Mouse (Mus musculus): Measurements from ENCODE around the gene Iscu.
"Not testable (repeated sequence)": the region's sequence is repeated elsewhere in the genome, so short reads cannot be mapped to it uniquely, and the experiment has no call there.

Iscu gene

GRCm38 (mm10) chr5:113786985-113787384 is 14.4 kb downstream of the Iscu start:
- peak; percentile 65 for DNase-seq (ENCODE audit: low read depth, low spot score)

- no peak for DNase-seq (ENCODE audit: low read depth, low spot score)
Observed at GRCm38 (mm10) chr5:113788645-113789044, 16.1 kb downstream of the Iscu start.

- no peak for DNase-seq (ENCODE audit: low read depth, low spot score)
Observed at GRCm38 (mm10) chr5:113789075-113789788, 16.7 kb downstream of the Iscu start.

GRCm38 (mm10) chr5:113790453-113791196 is 18.1 kb downstream of the Iscu start:
- DNase-seq (ENCODE audit: low read depth, low spot score) = no peak

GRCm38 (mm10) chr5:113791197-113792095 is 18.9 kb downstream of the Iscu start:
- DNase-seq (ENCODE audit: low read depth, low spot score) = no peak

GRCm38 (mm10) chr5:113796401-113797148 is 24.0 kb downstream of the Iscu start:
- DNase-seq (ENCODE audit: low read depth, low spot score) = no peak

GRCm38 (mm10) chr5:113797149-113797882 is 24.8 kb downstream of the Iscu start:
- no peak for DNase-seq (ENCODE audit: low read depth, low spot score)

GRCm38 (mm10) chr5:113798525-113798924 is 26.0 kb downstream of the Iscu start:
- DNase-seq (ENCODE audit: low read depth, low spot score) = no peak

GRCm38 (mm10) chr5:113799691-113800090 is 27.1 kb downstream of the Iscu start:
- DNase-seq (ENCODE audit: low read depth, low spot score) = no peak

- peak; percentile 31 for DNase-seq (ENCODE audit: low read depth, low spot score)
Observed at GRCm38 (mm10) chr5:113800280-113800679, 27.7 kb downstream of the Iscu start, which contains the start of gene Tmem119. Tmem119 (minus strand) TSS chr5:113800516.

- no peak for DNase-seq (ENCODE audit: low read depth, low spot score)
Observed at GRCm38 (mm10) chr5:113804395-113804966, 31.9 kb downstream of the Iscu start.

- no peak for DNase-seq (ENCODE audit: low read depth, low spot score)
Observed at GRCm38 (mm10) chr5:113805301-113805700, 32.8 kb downstream of the Iscu start.

- no peak for DNase-seq (ENCODE audit: low read depth, low spot score)
Observed at GRCm38 (mm10) chr5:113806414-113806813, 33.9 kb downstream of the Iscu start.

- DNase-seq (ENCODE audit: low read depth, low spot score) = no peak
Observed at GRCm38 (mm10) chr5:113807712-113808111, 35.2 kb downstream of the Iscu start.

GRCm38 (mm10) chr5:113808177-113808576 is 35.6 kb downstream of the Iscu start:
- DNase-seq (ENCODE audit: low read depth, low spot score) = no peak

GRCm38 (mm10) chr5:113810111-113810510 is 37.6 kb downstream of the Iscu start:
- no peak for DNase-seq (ENCODE audit: low read depth, low spot score)

- DNase-seq (ENCODE audit: low read depth, low spot score) = not testable (repeated sequence)
Observed at GRCm38 (mm10) chr5:113811824-113812420, 39.4 kb downstream of the Iscu start.

- no peak for DNase-seq (ENCODE audit: low read depth, low spot score)
Observed at GRCm38 (mm10) chr5:113812638-113813037, 40.1 kb downstream of the Iscu start.

GRCm38 (mm10) chr5:113813608-113814007 is 41.1 kb downstream of the Iscu start:
- no peak for DNase-seq (ENCODE audit: low read depth, low spot score)

Data from brain, adult 2 months (tissue).